Mouse (Mus musculus): ENCODE data around the gene Tmem120b. TPM values are rescaled to one million over a fixed set of nuclear protein-coding genes. Genes with fewer than 3 reads are reported as not detected.
A peak's percentile ranks its signal among the peaks of the same experiment; 100 is the strongest.

The Tmem120b gene
- polyA plus RNA-seq, 1 experiment, result 10.4 TPM

DNA sequence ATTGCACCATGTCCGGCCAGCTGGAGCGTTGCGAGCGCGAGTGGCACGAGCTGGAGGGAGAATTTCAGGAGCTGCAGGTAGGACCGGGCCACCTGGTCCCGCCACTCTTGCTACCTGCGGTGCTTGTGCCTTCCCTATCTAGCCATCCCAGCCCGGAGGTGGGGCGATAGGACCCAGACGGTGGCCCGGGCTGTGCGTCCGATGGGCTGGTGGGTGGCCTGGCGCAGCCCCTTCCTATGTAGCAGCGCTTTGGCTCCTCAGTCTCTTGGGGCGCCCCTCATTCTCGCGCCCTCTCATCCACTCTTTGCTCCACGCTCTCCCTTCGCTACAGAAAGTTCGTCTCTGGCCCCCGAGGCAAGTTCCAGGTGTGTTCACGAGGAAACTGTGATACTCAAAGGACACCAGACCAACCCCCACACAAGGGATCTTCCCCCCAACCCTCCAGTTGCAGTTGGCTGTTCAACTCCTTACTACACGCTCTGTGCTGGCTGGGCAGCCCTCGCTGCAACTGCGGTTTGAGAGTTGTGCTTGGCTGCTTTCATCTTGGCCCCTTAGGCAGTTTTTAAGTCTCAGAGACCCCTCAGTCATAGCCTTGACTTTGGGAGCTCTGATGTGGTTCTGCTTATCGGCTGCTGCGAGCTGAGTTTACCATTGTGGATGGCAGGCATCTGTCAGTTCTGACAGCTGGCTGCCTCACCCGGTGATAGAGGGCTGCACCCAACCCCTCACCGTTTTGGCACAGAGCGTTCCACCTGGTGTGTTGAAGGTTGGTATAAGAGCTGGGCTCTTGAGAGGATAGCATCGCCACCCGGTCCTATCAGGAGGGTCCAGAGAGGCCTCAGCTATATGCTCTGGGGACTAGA lies 8.4 kb downstream of the Tmem120b start:
- no peaks in the 10 kb centered on the region for H3K27me3 ChIP-seq (ENCODE audit: control insufficient read depth, insufficient read depth, insufficient read length)
- H3K79me3 ChIP-seq (ENCODE audit: low read depth), result no peaks in the 10 kb centered on the region
- TF ChIP-seq MYOG (IDR thresholded peaks at IDR 0.05; ENCODE audit: control insufficient read depth, extremely low read depth, insufficient read length) (no peak), MAX (IDR thresholded peaks at IDR 0.05) (no peak), MYOD1 (IDR thresholded peaks at IDR 0.05; ENCODE audit: control insufficient read depth, insufficient read length, low read depth) (no peak), CTCF (IDR thresholded peaks at IDR 0.05; ENCODE audit: control insufficient read depth, insufficient read depth, insufficient read length) (no peak), FOSL1 (IDR thresholded peaks at IDR 0.05; ENCODE audit: insufficient read depth, low read length, poor library complexity, severe bottlenecking) (no peak), CEBPB (IDR thresholded peaks at IDR 0.05; ENCODE audit: low read depth) (no peak), USF1 (IDR thresholded peaks at IDR 0.05; ENCODE audit: low read depth) (no peak)

GRCm38 (mm10) chr5:123079568-123079967 lies 11.4 kb downstream of the Tmem120b start:
- H3K4me3 ChIP-seq (ENCODE audit: insufficient read depth, poor library complexity, severe bottlenecking), result no peak overlapping the region
- no peaks in the 10 kb centered on the region for H3K79me2 ChIP-seq (ENCODE audit: control insufficient read depth, insufficient read depth)
- H3K27me3 ChIP-seq (ENCODE audit: control insufficient read depth, insufficient read depth, insufficient read length), result no peaks in the 10 kb centered on the region
- no peak overlapping the region for H3ac ChIP-seq (ENCODE audit: control insufficient read depth, insufficient read length, low read depth)
- H3K79me3 ChIP-seq (ENCODE audit: low read depth), result no peaks in the 10 kb centered on the region
- no peaks in the 10 kb centered on the region for H3K36me3 ChIP-seq (ENCODE audit: control insufficient read depth, insufficient read depth)
- TF ChIP-seq MAX (IDR thresholded peaks at IDR 0.05), result no peak
- no peak for TF ChIP-seq MYOG (IDR thresholded peaks at IDR 0.05; ENCODE audit: control insufficient read depth, extremely low read depth, insufficient read length)
- no peak for TF ChIP-seq MYOD1 (IDR thresholded peaks at IDR 0.05; ENCODE audit: control insufficient read depth, insufficient read length, low read depth)
- no peak for TF ChIP-seq CTCF (IDR thresholded peaks at IDR 0.05; ENCODE audit: control insufficient read depth, insufficient read depth, insufficient read length)
- TF ChIP-seq CEBPB (IDR thresholded peaks at IDR 0.05; ENCODE audit: low read depth), result no peak
- TF ChIP-seq FOSL1 (IDR thresholded peaks at IDR 0.05; ENCODE audit: insufficient read depth, low read length, poor library complexity, severe bottlenecking), result no peak
- TF ChIP-seq USF1 (IDR thresholded peaks at IDR 0.05; ENCODE audit: low read depth), result no peak

More for the DNA sequence above, 8.4 kb downstream of the Tmem120b start:
- H3K36me3 ChIP-seq (ENCODE audit: control insufficient read depth, insufficient read depth), result no peaks in the 10 kb centered on the region
- peak overlapping the region; percentile 37 for H3K4me3 ChIP-seq (ENCODE audit: insufficient read depth, poor library complexity, severe bottlenecking)
- no peaks in the 10 kb centered on the region for H3K79me2 ChIP-seq (ENCODE audit: control insufficient read depth, insufficient read depth)
- peak overlapping the region; percentile 70 for H3ac ChIP-seq (ENCODE audit: control insufficient read depth, insufficient read length, low read depth)

DNA sequence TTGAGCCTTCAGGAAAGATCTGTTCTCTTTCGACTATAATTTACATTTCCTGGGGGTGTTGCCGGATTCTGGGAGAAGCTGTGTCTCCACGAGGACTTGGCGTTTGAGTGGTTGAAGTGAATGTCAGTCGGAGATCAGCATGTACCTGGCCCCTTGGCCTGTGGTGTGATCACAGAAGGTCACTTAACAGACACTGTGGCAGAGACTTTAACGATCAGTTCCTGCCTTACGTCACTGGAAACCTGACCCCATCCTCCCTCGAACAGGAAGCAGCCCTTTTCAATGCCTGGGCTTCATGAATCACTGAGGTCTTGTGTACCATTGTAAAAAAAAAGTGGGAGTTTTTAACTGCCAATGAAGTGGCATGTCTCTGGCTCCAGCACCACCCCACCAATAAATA lies 11.8 kb downstream of the Tmem120b start:
- H3K79me2 ChIP-seq (ENCODE audit: control insufficient read depth, insufficient read depth), result no peaks in the 10 kb centered on the region
- no peak overlapping the region for H3K4me3 ChIP-seq (ENCODE audit: insufficient read depth, poor library complexity, severe bottlenecking)
- no peak overlapping the region for H3ac ChIP-seq (ENCODE audit: control insufficient read depth, insufficient read length, low read depth)
- TF ChIP-seq CTCF (IDR thresholded peaks at IDR 0.05; ENCODE audit: control insufficient read depth, insufficient read depth, insufficient read length) (no peak), CEBPB (IDR thresholded peaks at IDR 0.05; ENCODE audit: low read depth) (no peak), MYOD1 (IDR thresholded peaks at IDR 0.05; ENCODE audit: control insufficient read depth, insufficient read length, low read depth) (no peak), USF1 (IDR thresholded peaks at IDR 0.05; ENCODE audit: low read depth) (no peak), MYOG (IDR thresholded peaks at IDR 0.05; ENCODE audit: control insufficient read depth, extremely low read depth, insufficient read length) (no peak), MAX (IDR thresholded peaks at IDR 0.05) (no peak), FOSL1 (IDR thresholded peaks at IDR 0.05; ENCODE audit: insufficient read depth, low read length, poor library complexity, severe bottlenecking) (no peak)
- H3K79me3 ChIP-seq (ENCODE audit: low read depth), result no peaks in the 10 kb centered on the region
- no peaks in the 10 kb centered on the region for H3K36me3 ChIP-seq (ENCODE audit: control insufficient read depth, insufficient read depth)
- H3K27me3 ChIP-seq (ENCODE audit: control insufficient read depth, insufficient read depth, insufficient read length), result no peaks in the 10 kb centered on the region

DNA sequence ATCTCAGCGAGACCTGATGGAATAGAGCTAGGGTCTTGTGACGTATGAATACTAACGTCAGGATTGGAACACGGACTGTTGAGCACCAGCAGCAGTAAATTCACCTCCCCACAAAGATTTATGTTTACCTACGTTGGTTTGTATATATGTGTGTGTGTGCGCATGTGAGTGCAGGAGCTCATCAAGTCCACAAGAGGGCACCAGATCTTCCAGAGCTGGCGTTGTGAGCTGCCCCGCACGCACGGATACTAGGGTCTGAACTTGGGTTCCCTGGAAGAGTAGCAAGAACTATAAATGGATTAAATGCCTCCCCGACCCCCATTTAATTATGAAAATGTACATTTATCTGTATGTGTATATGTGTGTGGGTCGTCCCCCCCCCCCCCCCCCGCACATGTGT lies 12.3 kb downstream of the Tmem120b start:
- Histone ChIP-seq H3K79me2 (ENCODE audit: control insufficient read depth, insufficient read depth) (no peaks in the 10 kb centered on the region), H3K27me3 (ENCODE audit: control insufficient read depth, insufficient read depth, insufficient read length) (no peaks in the 10 kb centered on the region), H3K36me3 (ENCODE audit: control insufficient read depth, insufficient read depth) (no peaks in the 10 kb centered on the region), H3ac (ENCODE audit: control insufficient read depth, insufficient read length, low read depth) (no peak overlapping the region), H3K79me3 (ENCODE audit: low read depth) (no peaks in the 10 kb centered on the region), H3K4me3 (ENCODE audit: insufficient read depth, poor library complexity, severe bottlenecking) (no peak overlapping the region)
- no peak for TF ChIP-seq USF1 (IDR thresholded peaks at IDR 0.05; ENCODE audit: low read depth)
- no peak for TF ChIP-seq MYOG (IDR thresholded peaks at IDR 0.05; ENCODE audit: control insufficient read depth, extremely low read depth, insufficient read length)
- TF ChIP-seq CTCF (IDR thresholded peaks at IDR 0.05; ENCODE audit: control insufficient read depth, insufficient read depth, insufficient read length), result no peak
- no peak for TF ChIP-seq MAX (IDR thresholded peaks at IDR 0.05)
- TF ChIP-seq MYOD1 (IDR thresholded peaks at IDR 0.05; ENCODE audit: control insufficient read depth, insufficient read length, low read depth), result no peak
- TF ChIP-seq CEBPB (IDR thresholded peaks at IDR 0.05; ENCODE audit: low read depth), result no peak
- no peak for TF ChIP-seq FOSL1 (IDR thresholded peaks at IDR 0.05; ENCODE audit: insufficient read depth, low read length, poor library complexity, severe bottlenecking)

- Histone ChIP-seq H3ac (ENCODE audit: control insufficient read depth, insufficient read length, low read depth) (no peak overlapping the region), H3K27me3 (ENCODE audit: control insufficient read depth, insufficient read depth, insufficient read length) (no peaks in the 10 kb centered on the region), H3K36me3 (ENCODE audit: control insufficient read depth, insufficient read depth) (no peaks in the 10 kb centered on the region)
Measured at GRCm38 (mm10) chr5:123083340-123084050, 15.3 kb downstream of the Tmem120b start.

More at GRCm38 (mm10) chr5:123083340-123084050, 15.3 kb downstream of the Tmem120b start:
- no peak overlapping the region for H3K4me3 ChIP-seq (ENCODE audit: insufficient read depth, poor library complexity, severe bottlenecking)
- no peaks in the 10 kb centered on the region for H3K79me3 ChIP-seq (ENCODE audit: low read depth)
- H3K79me2 ChIP-seq (ENCODE audit: control insufficient read depth, insufficient read depth), result no peaks in the 10 kb centered on the region
- TF ChIP-seq MYOG (IDR thresholded peaks at IDR 0.05; ENCODE audit: control insufficient read depth, extremely low read depth, insufficient read length), result no peak
- peak; percentile 16 for TF ChIP-seq MYOD1 (IDR thresholded peaks at IDR 0.05; ENCODE audit: control insufficient read depth, insufficient read length, low read depth)
